Mouse (Mus musculus) neural tube, embryonic 10.5 days (tissue): ENCODE results near the gene Ttc8.

Experiments used
- DNase-seq: peaks from one replicate; pipeline ENCODE4 v3.0.0-alpha.2; 2017; ENCODE audit warnings: low spot score; ENCODE audit errors: extremely low spot score

The Ttc8 gene

GRCm38 (mm10) chr12:99028665-99029064 lies 108.3 kb downstream of the Ttc8 start:
- DNase-seq = no peak

GRCm38 (mm10) chr12:99030022-99030421 lies 109.6 kb downstream of the Ttc8 start:
- DNase-seq = no peak
